Mouse (Mus musculus) hindbrain, postnatal 0 days (tissue): Measurements from ENCODE around the gene Akr1c13. TPM values are rescaled to one million over a fixed set of nuclear protein-coding genes. Genes with fewer than 3 reads are reported as not detected.
"Not testable (repeated sequence)": the region's sequence is repeated elsewhere in the genome, so short reads cannot be mapped to it uniquely, and the experiment has no call there.

Experiments
- ATAC-seq: fragments of 200-750 bp; cut with Nextera tagmentation; 2 replicates; pipeline ENCODE4 v1.8.0; 2017; ENCODE audit warnings: mild to moderate bottlenecking, moderate TSS enrichment, moderate library complexity
- DNase-seq: peaks from one replicate; pipeline ENCODE4 v3.0.0-alpha.2; 2015; ENCODE audit warnings: low spot score
- H3K27ac ChIP-seq: fragments of 300-500 bp; sonication (generic); 2 replicates; pipeline ENCODE4 v1.5.1; 2014; ENCODE audit warnings: mild to moderate bottlenecking
- H3K27me3 ChIP-seq: fragments of 300-500 bp; sonication (generic); 2 replicates; pipeline ENCODE4 v1.6.1; 2014; ENCODE audit warnings: low read length, mixed read lengths; ENCODE audit not compliant: insufficient read depth
- H3K36me3 ChIP-seq: fragments of 300-500 bp; sonication (generic); 2 replicates; pipeline ENCODE4 v1.6.1; 2014; ENCODE audit warnings: low read length, mixed read lengths; ENCODE audit not compliant: insufficient read depth
- H3K4me1 ChIP-seq: fragments of 300-500 bp; sonication (generic); 2 replicates; pipeline ENCODE4 v1.6.1; 2014; ENCODE audit warnings: antibody characterized with exemption, low read length, mixed read lengths; ENCODE audit not compliant: insufficient read depth
- H3K4me2 ChIP-seq: fragments of 300-500 bp; sonication (generic); 2 replicates; pipeline ENCODE4 v1.6.1; 2014; ENCODE audit warnings: low read depth, mild to moderate bottlenecking, low read length, moderate library complexity, mixed read lengths
- H3K4me3 ChIP-seq: fragments of 300-500 bp; sonication (generic); 2 replicates; pipeline ENCODE4 v1.5.1; 2014; ENCODE audit warnings: low read length
- H3K9ac ChIP-seq: fragments of 300-500 bp; sonication (generic); replicated peaks from 2 replicates; pipeline ENCODE4 v1.6.1; 2014; ENCODE audit warnings: mild to moderate bottlenecking, low read length, moderate library complexity, mixed read lengths
- H3K9me3 ChIP-seq: fragments of 300-500 bp; sonication (generic); 2 replicates; pipeline ENCODE4 v1.6.1; 2016; ENCODE audit warnings: low read length, mixed read lengths
- CTCF ChIP-seq: IDR thresholded peaks from 2 replicates; pipeline ENCODE4 v1.5.1; 2016; ENCODE audit warnings: antibody characterized with exemption, control low read depth, low read depth
- WGBS: fragments of 180-500 bp; shearing (Covaris S2); extraction: QIAGEN DNeasy Blood & Tissue Kit; methylation state at CpG from one replicate; pipeline ENCODE4 v1.1.7; 2014; 5-methylcytosine and 5-hydroxymethylcytosine counted together
- polyA plus RNA-seq: library from polyadenylated mRNA; unstranded; fragments of >200 nt; fragmentation: Nextera tagmentation; extraction: Ambion mirVana; gene quantifications from 2 replicates; pipeline ENCODE4 v1.2.1, GENCODE M21; 2015
- total RNA-seq: library from RNA; depleted of rRNA; stranded (reverse); fragments of >200 nt; gene quantifications from 2 replicates; pipeline ENCODE4 v1.2.3, GENCODE M21; 2014

The Akr1c13 gene
- total and polyA plus RNA-seq, 2 experiments from 2014 or later = 0.10 to 4.2 TPM

- DNase-seq = peak; percentile 1
- no peaks in the 10 kb centered on the region for H3K36me3 ChIP-seq
- no peak overlapping the region for H3K4me3 ChIP-seq
- no peak overlapping the region for H3K9ac ChIP-seq
- no peak for TF ChIP-seq CTCF
- no peaks in the 10 kb centered on the region for H3K27me3 ChIP-seq
- no peak for ATAC-seq
- no peak overlapping the region for H3K27ac ChIP-seq
- no peaks in the 10 kb centered on the region for H3K9me3 ChIP-seq
- no peaks in the 10 kb centered on the region for H3K4me1 ChIP-seq
- 77% methylated on average over 17 of the region's 20 CpGs for whole genome bisulfite sequencing
- H3K4me2 ChIP-seq = no peak overlapping the region
These were observed 20.8 kb downstream of the Akr1c13 start for GRCm38 (mm10) chr13:4211560-4212299.

GRCm38 (mm10) chr13:4212309-4212708, 21.4 kb downstream of the Akr1c13 start:
- Histone ChIP-seq H3K4me3 (no peak overlapping the region), H3K27ac (no peak overlapping the region), H3K9ac (no peak overlapping the region), H3K27me3 (no peaks in the 10 kb centered on the region), H3K9me3 (no peaks in the 10 kb centered on the region), H3K4me2 (no peak overlapping the region), H3K4me1 (no peaks in the 10 kb centered on the region), H3K36me3 (no peaks in the 10 kb centered on the region)
- TF ChIP-seq CTCF = no peak
- DNase-seq (no peak), ATAC-seq (no peak)
- 59% methylated on average over 3 of the region's 3 CpGs for WGBS

GRCm38 (mm10) chr13:4215496-4215895, 24.5 kb downstream of the Akr1c13 start:
- not testable (repeated sequence) for H3K27me3 ChIP-seq, ATAC-seq, H3K9me3 ChIP-seq, DNase-seq, H3K36me3 ChIP-seq, H3K27ac ChIP-seq, H3K4me3 ChIP-seq, H3K4me1 ChIP-seq, H3K4me2 ChIP-seq, H3K9ac ChIP-seq
- 94% methylated on average over 1 of the region's 1 CpGs for WGBS

- no peak within 1 kb of the TSS for H3K27ac ChIP-seq
- ATAC-seq (no peak), DNase-seq (no peak)
- H3K27me3 ChIP-seq = no peaks in the 10 kb centered on the region
- H3K9ac ChIP-seq = no peak within 1 kb of the TSS
- H3K4me1 ChIP-seq = no peaks in the 10 kb centered on the region
- 96% methylated on average over 1 of the region's 1 CpGs for WGBS
- H3K4me3 ChIP-seq = no peak within 1 kb of the TSS
- H3K4me2 ChIP-seq = no peak within 1 kb of the TSS
- TF ChIP-seq CTCF = no peak
- no peaks in the 10 kb centered on the region for H3K9me3 ChIP-seq
- no peaks in the 10 kb centered on the region for H3K36me3 ChIP-seq
These were observed 37.5 kb downstream of the Akr1c13 start, which contains the start of gene Akr1c19 for GRCm38 (mm10) chr13:4228441-4228840. Akr1c19 (plus strand) TSS chr13:4228700.

- ATAC-seq (no peak), DNase-seq (no peak)
- Histone ChIP-seq H3K9ac (no peak overlapping the region), H3K27me3 (no peaks in the 10 kb centered on the region), H3K4me2 (no peak overlapping the region), H3K4me1 (no peaks in the 10 kb centered on the region), H3K27ac (no peak overlapping the region), H3K9me3 (no peaks in the 10 kb centered on the region), H3K4me3 (no peak overlapping the region), H3K36me3 (no peaks in the 10 kb centered on the region)
- 96% methylated on average over 8 of the region's 8 CpGs for WGBS
- no peak for TF ChIP-seq CTCF
These were observed 40.1 kb downstream of the Akr1c13 start for GRCm38 (mm10) chr13:4230841-4231623.

GRCm38 (mm10) chr13:4233135-4233534, 42.2 kb downstream of the Akr1c13 start:
- TF ChIP-seq CTCF = no peak

More at GRCm38 (mm10) chr13:4233135-4233534, 42.2 kb downstream of the Akr1c13 start:
- DNase-seq (no peak), ATAC-seq (no peak)
- 89% methylated on average over 1 of the region's 1 CpGs for WGBS
- Histone ChIP-seq H3K9ac (no peak overlapping the region), H3K9me3 (no peaks in the 10 kb centered on the region), H3K4me2 (no peak overlapping the region), H3K27me3 (no peaks in the 10 kb centered on the region), H3K4me3 (no peak overlapping the region), H3K4me1 (no peaks in the 10 kb centered on the region), H3K36me3 (no peaks in the 10 kb centered on the region), H3K27ac (no peak overlapping the region)
